Mouse (Mus musculus) large intestine, adult 2 months (tissue): ENCODE data around the gene Cbx4. TPM values are rescaled to one million over a fixed set of nuclear protein-coding genes. Genes with fewer than 3 reads are reported as not detected.
A peak's percentile ranks its signal among the peaks of the same experiment; 100 is the strongest.

Experiments
- DNase-seq: peaks from one replicate; pipeline ENCODE4 v3.0.0-alpha.2; 2012; ENCODE audit warnings: low read depth, low spot score
- WGBS: fragments of 180-500 bp; shearing (Covaris S2); methylation state at CpG from one replicate; pipeline ENCODE4 v1.1.7; 2018; 5-methylcytosine and 5-hydroxymethylcytosine counted together
- polyA plus RNA-seq: library from polyadenylated mRNA; depleted of rRNA; stranded (reverse); fragments of >200 nt; gene quantifications from 2 replicates; pipeline ENCODE4 v1.2.3, GENCODE M21; 2012; rRNA removed

The Cbx4 gene
- polyA plus RNA-seq, result 4.4 and 5.5 TPM in 2 replicates

- 2% methylated on average over 64 of the region's 67 CpGs for WGBS
- DNase-seq, result no peak
Observed at GRCm38 (mm10) chr11:119086144-119086971, at the start of gene Cbx4. Gene Cbx4 (minus strand): TSS chr11:119086221.

DNA sequence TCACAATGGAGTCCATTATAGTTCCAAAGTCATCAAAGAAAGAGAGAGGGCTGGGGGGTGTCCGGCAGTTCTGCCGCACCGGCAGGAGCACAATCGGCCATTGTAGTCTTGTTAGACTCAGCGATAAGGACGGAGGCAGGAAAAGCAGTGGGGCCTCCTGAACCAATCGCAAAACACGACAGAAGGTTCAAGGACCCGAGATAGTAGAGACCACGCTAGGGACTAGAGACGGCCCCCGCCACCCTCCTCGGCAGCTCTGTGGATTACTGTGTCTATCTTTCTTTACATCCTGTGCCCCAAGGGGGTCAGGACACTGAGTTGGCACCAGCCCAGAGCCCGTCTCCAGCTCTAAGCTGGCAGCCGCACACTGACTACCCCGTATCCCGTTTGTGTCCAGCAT, 48.6 kb upstream of the Cbx4 start:
- 24% methylated on average over 17 of the region's 17 CpGs for WGBS
- DNase-seq, result no peak

- no peak for DNase-seq
Observed at GRCm38 (mm10) chr11:119133437-119134221, 47.6 kb upstream of the Cbx4 start.

DNA sequence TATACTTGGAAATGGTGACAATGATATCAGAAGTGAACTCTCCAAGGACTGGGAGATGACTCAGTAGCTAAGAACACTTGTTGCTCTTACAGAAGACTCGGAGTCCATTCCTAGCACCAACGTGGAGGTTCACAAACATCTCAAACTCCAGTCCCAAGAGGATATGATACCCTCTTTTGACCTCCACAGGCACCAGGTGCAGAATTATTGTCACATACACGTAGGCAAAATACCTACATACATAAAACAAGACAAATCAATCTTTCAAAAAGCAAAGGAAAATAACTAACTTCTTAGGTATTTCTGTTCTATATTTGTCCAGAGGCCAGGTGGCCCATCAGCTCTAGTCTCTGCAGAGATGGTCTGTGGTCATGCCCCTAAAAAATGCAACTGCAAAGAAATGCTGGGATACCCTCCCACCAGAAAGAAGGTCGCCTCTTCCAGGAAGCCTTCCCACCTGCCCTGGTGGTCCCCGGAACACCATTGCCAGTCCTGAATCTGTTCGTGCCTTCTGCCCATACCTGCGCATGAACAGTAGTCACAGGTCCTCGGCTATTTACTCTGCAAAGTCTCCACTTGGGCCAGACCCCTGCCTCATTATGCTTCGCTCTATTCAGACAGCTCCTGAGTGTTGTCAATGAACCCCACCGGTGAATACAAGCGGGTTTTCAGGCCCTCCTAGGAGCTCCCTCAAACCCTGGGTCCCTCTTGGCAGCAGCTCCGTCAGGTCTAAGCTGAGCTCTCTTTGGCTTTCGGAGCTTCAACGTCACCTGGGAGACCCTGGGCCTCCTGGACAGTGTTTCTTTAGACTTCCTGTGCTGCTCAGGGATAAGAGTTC, 46.4 kb upstream of the Cbx4 start:
- DNase-seq, result no peak
- 87% methylated on average over 14 of the region's 14 CpGs for WGBS

More at GRCm38 (mm10) chr11:119133437-119134221, 47.6 kb upstream of the Cbx4 start:
- 56% methylated on average over 5 of the region's 5 CpGs for WGBS

DNA sequence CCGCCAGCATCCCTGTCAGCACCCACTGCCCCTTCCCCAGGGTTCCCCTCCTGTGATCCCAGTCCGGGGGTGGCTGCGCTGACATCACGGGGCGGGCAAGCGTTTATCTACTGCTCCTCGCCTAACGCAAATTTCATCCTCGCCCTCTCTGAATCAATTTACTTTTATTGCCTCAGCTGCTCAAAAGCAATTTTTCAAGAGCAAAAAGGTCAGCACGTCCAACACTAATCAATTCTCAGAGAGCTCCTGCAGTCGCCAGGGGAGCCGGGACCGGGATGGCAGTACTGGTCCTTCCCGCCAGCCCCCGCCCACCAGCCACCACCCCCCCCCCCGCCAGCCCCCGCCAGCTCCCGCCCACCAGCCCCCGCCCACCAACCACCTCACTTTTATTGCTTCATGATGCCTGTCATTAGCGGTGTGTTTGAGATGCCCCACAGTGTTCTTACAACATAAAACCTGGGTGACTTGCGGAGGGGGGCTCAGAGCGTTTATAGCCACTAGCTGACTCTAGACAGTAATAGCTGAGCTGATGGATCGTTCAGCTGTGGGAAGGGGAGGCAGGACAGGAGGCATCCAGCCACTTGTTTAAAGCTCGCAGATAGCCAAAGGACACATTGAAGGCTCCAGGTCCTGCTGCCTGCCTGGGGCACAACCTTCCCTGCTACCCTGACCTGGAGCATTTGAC, 44.2 kb upstream of the Cbx4 start:
- no peak for DNase-seq
- 11% methylated on average over 24 of the region's 24 CpGs for WGBS

- 73% methylated on average over 18 of the region's 18 CpGs for WGBS
- DNase-seq, result no peak
Observed at GRCm38 (mm10) chr11:119129281-119130058, 43.4 kb upstream of the Cbx4 start.

DNA sequence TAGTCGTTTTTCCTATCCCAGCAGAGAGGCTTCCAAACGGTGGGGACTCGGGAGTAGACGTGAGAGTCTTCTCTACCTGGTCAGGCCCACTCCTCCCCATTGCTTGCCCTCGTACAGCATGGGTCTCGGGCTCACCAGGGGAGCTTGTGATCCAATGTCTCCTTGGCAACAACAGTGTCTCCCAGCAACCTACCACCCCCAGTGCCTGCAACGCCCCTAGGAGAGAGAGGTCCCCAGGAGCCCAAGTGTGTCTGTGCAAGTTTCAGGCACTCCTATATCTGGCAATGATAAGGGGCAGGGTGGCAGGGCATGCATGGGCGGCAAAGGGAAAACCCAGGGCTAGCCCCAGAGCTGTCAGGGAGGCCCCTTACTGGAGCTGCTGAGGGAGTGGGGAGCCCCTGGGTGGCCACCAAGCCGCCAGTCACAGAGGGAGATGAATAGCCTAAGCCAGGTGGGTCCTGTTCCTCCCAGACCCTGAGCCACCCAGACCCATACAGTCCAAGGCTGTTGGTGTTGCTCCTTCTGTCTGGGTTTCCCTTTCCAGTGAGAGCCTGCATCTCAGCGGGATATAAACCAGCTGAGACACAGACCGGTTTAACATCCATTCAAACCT, 42.8 kb upstream of the Cbx4 start:
- WGBS, result 88% methylated on average over 11 of the region's 11 CpGs

DNA sequence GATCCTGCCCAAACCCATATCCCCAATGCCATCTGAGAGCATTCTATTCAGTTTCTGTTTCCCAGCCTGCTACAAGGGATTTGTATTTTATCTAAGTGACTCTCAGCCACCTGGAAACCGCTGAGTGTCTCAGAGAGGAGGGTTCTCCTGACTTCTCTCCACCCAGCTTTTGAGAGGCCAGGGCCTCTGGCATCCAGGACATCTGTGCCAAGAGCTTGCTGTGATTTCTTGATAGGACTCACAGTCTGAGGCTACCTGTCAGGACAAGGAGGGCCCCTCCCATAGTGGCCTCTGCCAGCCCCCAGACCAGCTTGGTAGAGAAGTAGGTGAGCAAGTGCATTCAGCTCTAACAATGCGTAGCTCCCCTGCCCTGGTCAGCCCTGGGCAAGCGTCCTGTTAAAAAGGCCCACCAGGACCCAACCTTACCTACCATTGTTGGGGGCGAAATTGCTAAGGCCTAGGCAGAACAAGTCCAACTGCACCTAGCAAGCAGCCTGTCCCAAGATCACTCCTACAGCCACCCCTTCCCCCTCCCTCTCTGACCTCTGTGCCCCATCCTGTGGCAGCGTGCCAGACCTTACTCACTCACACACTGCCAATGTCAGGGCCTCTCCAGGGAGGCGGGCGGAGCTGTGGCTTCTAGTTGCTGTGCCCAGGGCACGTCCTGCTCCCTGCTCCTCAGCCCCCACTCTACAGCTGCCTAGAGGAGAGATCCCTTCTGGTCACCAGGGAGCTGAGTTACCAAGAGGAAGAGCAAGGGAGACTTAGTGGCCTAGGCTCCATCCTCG, 41.9 kb upstream of the Cbx4 start:
- 40% methylated on average over 9 of the region's 9 CpGs for WGBS
- DNase-seq, result peak; percentile 70

More for the DNA sequence above, 42.8 kb upstream of the Cbx4 start:
- DNase-seq, result no peak

DNA sequence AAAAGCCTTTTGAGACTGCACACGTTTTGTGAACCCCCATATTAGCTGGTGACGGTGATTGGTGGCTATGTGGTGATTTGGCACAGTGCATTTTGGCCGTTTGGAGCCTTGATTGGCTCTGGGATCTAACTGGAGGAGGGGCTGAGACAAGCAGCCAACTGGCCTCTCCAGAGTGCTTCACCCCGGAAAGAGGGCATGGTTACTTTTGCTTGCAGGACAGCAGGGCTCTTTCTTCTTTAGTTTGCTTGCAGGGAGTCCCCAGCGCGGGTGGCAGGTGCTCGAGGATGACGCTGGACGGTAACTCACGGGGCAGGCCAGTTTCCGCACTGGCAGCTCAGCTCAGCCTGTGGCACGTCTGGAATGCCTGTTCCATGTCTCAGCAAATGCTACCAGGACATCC, 41.1 kb upstream of the Cbx4 start:
- 41% methylated on average over 12 of the region's 12 CpGs for WGBS
- no peak for DNase-seq

DNA sequence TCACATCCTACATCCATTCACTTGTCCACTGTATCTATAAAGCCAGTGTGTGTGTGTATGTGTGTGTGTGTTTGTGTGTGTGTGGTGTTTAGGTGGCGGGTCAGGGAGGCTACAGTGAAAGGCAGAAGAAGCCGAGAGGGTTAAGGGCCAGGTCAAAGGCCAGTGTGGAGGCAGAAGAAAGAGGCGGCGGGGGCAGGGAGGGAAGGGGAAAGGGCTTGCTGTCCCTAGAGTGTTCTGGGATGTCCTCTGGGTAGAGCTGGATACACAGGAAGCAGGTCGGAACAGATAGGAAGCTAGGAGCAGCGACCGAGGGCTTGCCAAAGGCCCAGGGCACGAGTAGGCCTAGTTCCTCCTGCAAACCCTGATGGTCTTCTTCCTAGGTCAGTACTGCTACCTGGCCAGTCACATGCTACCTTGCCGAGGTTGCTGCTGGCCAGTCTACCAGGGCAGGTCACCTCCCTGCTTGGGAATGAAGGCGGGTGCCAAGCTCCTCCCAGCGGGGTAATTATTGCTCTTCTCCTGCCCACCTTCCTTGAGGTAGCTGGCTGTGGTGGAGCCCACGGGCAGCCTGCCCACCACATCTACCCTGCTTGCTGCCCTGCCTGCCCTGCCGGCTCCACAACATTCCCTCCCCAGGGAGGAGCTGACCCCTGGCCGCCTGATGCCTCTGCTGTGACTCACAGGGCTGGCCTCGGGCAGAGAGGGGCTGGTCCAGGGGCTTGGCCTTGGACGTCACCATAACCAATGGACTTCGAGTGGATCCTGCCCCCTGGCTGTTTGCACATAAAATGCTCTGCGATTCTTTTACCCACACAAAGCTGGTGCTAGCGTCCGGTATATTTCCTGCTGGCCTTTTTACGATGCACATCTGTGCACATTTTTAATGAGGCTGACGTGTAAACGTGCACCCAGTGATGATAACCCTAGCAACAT, 40.2 kb upstream of the Cbx4 start:
- peak; percentile 90 for DNase-seq
- 15% methylated on average over 23 of the region's 23 CpGs for WGBS

- no peak for DNase-seq
- whole genome bisulfite sequencing, result 89% methylated on average over 6 of the region's 6 CpGs
Observed at GRCm38 (mm10) chr11:119124536-119124935, 38.5 kb upstream of the Cbx4 start.

- WGBS, result 41% methylated on average over 5 of the region's 5 CpGs
- no peak for DNase-seq
Observed at GRCm38 (mm10) chr11:119123522-119124319, 37.7 kb upstream of the Cbx4 start.

GRCm38 (mm10) chr11:119122396-119122795, 36.4 kb upstream of the Cbx4 start:
- 82% methylated on average over 5 of the region's 5 CpGs for WGBS
- DNase-seq, result no peak

GRCm38 (mm10) chr11:119118905-119119304, 32.9 kb upstream of the Cbx4 start:
- 72% methylated on average over 7 of the region's 7 CpGs for WGBS
- DNase-seq, result no peak

DNA sequence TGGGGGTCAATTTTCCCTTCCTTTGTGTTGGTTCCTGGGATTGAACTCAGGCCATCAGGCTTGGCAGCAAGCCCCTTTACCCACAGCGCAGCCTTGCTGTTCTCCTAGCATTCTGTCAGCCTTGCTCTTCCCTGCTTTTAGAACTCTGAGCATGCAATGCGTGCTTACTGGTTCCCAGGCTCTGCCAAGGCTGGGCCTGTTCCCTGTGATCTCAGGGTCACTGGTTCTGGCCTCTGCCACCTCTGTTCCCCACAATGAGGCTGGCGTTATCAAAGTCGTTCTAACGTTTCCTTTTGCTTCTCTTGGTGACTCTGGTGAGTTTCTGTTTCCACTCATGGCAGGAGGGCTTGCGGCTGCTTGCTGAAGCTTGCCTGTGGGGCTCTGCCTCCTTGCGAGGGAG, 31.9 kb upstream of the Cbx4 start:
- DNase-seq, result no peak
- 70% methylated on average over 7 of the region's 7 CpGs for WGBS

- whole genome bisulfite sequencing, result 56% methylated on average over 4 of the region's 4 CpGs
- no peak for DNase-seq
Observed at GRCm38 (mm10) chr11:119116992-119117391, 31.0 kb upstream of the Cbx4 start.
